Mouse (Mus musculus) C2C12 (cell line): ENCODE results near the gene Vnn3.

Experiments used
- CTCF ChIP-seq: IDR thresholded peaks from one replicate; pipeline ENCODE4 v1.5.1; 2011; ENCODE audit not compliant: control insufficient read depth, insufficient read depth, insufficient read length
- FOSL1 ChIP-seq: IDR thresholded peaks from one replicate; pipeline ENCODE4 v1.8.0; 2011; ENCODE audit warnings: mild to moderate bottlenecking, low read length; ENCODE audit not compliant: poor library complexity, insufficient read depth, severe bottlenecking
- MAX ChIP-seq: IDR thresholded peaks from one replicate; pipeline ENCODE4 v1.6.1; 2011; ENCODE audit warnings: mild to moderate bottlenecking, control low read depth
- MYOG ChIP-seq: IDR thresholded peaks from one replicate; pipeline ENCODE4 v1.6.1; 2011; ENCODE audit not compliant: control insufficient read depth, insufficient read length; ENCODE audit errors: extremely low read depth
- USF1 ChIP-seq: IDR thresholded peaks from one replicate; pipeline ENCODE4 v1.6.1; 2011; ENCODE audit warnings: low read depth, mild to moderate bottlenecking, control low read depth, moderate library complexity

GRCm38 (mm10) chr10:23892987-23893386 is 41.7 kb downstream of the Vnn3 start:
- no peak for TF ChIP-seq USF1
- TF ChIP-seq CTCF, result no peak
- no peak for TF ChIP-seq MAX
- TF ChIP-seq FOSL1, result no peak
- TF ChIP-seq MYOG, result no peak
